Mouse (Mus musculus) gastrocnemius, postnatal 25 days (tissue): ENCODE measurements at regions not wholly inside any gene's neighbourhood (a gene's known extent, or its start where the extent isn't known, plus 50 kb on each side); places are given as distances from the start of the nearest gene placed in this dataset.

Source experiments
- DNase-seq: peaks from one replicate; pipeline ENCODE4 v3.0.0; 2022

DNA sequence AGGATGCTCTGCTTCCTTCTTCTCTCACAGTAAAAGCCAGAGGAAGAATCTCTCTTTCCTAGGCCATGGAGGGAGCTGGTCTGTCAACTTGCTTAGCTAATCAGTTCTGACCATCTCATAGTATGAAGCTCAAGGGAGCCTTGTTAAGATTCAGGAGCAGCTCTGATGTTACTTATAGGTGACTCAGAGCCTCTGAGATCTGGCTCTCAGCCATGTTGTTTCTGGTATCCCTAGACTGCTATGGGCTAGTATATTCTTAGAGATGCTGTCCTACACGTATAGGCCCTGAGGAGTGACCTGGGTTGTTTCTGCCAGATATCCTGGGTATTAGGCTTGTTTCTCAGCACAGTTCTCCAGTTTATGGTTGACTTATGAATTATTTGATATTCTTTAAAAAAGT is 160.9 kb downstream of the 4930564D02Rik start:
- no peak for DNase-seq

DNA sequence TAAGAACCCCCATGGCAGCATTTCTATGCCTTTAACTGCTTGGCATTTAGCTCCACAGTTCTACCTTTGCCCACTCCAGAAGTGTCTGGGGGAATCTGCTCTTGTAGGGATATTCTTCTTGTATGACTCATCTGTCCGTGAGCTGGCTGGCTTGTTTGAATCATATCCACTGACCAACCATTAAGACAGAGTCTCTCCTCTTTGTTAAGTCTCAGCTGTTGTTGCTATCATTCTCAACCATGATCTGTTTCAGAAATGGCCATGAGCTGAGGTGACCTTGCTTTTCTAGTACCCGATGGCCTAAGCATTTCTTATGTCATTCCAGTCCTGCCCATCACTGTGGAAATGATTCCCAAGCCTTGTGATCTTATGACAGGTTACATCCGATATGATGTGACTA is 161.8 kb downstream of the 4930564D02Rik start:
- no peak for DNase-seq

GRCm38 (mm10) chr3:105241048-105241447 is 174.4 kb downstream of the 4930564D02Rik start:
- no peak for DNase-seq

GRCm38 (mm10) chr3:105257096-105257495 is 190.5 kb downstream of the 4930564D02Rik start:
- no peak for DNase-seq

- DNase-seq: no peak
These were observed 176.9 kb upstream of the Kcnd3 start for GRCm38 (mm10) chr3:105275241-105275640.

DNA sequence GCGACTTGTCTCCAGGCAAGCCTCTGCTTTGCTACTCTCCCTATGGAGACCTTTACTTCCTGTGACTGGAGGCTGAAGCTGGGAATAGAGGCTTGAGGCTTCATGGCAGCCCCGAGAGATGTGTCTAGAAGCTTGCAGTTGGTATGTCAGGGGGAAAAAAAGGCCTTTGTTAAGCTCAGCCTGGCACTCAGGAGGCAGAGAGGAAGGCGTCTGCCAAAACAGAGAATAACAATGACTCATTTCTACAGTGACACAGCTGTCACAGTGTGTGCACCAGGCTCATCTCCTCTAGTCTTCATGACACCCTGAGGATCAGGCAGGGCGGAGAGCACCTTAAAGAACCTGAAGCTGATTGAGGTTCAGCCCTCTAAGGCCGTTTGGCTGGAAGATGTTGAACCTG is 171.2 kb upstream of the Kcnd3 start:
- no peak for DNase-seq

DNA sequence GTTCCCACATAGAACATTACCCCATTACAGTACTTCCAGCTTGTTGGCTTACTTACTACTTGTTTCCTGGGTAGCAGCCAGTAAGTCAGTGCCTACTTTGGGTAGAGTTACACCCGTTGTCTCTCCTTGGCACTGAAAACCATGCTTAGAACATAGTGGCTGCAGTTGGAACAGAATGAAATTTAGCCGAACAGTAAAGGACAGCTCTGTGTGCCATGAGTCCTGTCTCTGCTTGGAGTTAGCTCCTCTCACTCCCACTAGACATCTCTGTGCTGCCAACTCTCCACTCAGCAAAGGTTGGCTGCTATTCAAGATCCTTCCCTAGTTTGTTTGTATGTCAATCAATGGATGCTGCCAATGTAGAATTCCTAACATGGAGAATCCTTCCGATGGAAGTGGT is 170.4 kb upstream of the Kcnd3 start:
- no peak for DNase-seq

GRCm38 (mm10) chr3:105298273-105298672 is 153.9 kb upstream of the Kcnd3 start:
- DNase-seq: no peak

- no peak for DNase-seq
These were observed 151.2 kb upstream of the Kcnd3 start for GRCm38 (mm10) chr3:105300693-105301548.

- DNase-seq: no peak
These were observed 144.5 kb upstream of the Kcnd3 start for GRCm38 (mm10) chr3:105307676-105308075.

DNA sequence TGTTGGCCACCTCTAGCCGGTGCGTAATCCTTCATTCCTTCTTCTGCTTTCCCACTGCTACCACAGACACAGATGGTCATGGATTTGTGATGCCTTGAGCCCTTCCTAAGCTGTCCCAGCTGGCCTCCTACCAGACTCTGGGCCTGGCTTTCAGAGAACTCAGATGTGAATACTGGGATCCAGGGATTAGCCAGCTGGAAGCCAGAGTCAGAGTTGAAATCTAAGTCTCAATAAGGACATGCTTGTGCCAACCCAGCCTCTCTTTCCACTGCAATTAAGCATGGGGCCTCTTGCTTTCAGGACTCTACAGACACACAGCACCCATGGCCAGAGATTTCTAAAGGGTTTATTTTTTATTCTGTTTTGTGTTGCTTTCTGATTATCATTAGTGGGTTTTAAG is 143.1 kb upstream of the Kcnd3 start:
- no peak for DNase-seq

- no peak for DNase-seq
These were observed 98.9 kb upstream of the Kcnd3 start for GRCm38 (mm10) chr3:105353268-105353667.

GRCm38 (mm10) chr3:105354123-105354931 is 97.8 kb upstream of the Kcnd3 start:
- no peak for DNase-seq

DNA sequence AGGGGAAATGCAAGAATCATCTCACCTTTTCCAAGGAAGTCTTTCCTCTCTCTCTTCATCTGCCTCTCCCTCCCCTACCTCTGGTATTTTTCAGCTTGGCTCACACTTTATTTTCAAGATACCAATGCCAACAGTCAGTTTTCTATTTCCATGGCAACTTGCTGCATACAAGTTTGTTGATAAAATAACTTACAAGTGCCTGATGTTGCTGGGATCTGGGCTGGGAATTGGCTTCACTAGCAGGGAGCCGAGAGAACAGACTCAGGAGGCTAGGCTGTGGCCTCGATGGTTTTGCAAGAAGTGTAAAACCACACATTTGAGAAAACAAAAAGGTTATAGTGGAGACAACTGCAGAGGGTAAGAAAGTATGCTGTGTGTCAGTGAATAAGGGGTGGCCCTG is 94.6 kb upstream of the Kcnd3 start:
- DNase-seq: no peak

GRCm38 (mm10) chr3:105359636-105360035 is 92.5 kb upstream of the Kcnd3 start:
- DNase-seq: no peak

DNA sequence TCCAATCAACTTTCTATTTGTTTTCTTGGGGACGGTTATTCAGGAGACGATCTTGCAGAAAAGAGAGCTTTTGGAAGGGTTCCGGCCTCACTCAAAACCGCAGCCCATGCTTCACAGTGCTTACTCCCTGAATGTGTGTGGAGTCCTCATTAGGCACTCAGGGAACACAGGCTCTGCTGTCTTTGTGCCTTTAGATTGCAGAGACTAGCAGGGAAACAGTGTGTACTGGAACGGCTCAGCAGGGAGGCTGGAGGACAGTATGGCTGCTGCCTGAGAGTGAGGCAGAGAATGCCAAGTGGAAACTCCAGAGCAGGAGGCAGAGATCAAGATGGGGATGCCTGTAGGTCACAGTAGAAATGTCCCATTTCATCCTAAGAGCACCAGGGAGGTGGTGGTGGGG is 87.4 kb upstream of the Kcnd3 start:
- DNase-seq: no peak

- DNase-seq: no peak
These were observed 85.3 kb upstream of the Kcnd3 start for GRCm38 (mm10) chr3:105366806-105367205.

- no peak for DNase-seq
These were observed 84.2 kb upstream of the Kcnd3 start for GRCm38 (mm10) chr3:105367972-105368371.

DNA sequence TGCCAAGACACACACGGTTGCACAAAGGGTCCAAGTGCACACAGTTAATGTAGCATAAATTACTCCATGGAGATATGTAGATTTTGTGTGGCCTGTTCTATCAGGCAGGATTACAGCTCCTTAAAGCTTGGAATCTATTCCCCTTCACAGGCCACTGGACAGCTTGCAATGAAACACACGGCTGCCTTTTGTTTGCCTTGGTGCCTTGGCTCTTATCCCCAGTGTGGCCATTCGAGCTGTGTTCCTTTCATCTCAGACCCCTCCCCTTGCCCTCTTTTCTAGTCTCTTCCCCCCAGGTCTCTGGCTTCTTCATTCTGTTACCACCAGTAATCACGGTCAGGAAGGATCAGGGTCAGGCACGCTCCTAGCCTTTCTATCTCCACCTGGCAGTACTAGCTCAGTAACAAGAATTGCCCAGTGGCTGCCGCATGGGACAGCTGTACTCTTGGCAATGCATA is 79.7 kb upstream of the Kcnd3 start:
- DNase-seq: no peak

- DNase-seq: no peak
These were observed 77.8 kb upstream of the Kcnd3 start for GRCm38 (mm10) chr3:105374306-105374705.

GRCm38 (mm10) chr3:105374836-105375235 is 77.3 kb upstream of the Kcnd3 start:
- no peak for DNase-seq

DNA sequence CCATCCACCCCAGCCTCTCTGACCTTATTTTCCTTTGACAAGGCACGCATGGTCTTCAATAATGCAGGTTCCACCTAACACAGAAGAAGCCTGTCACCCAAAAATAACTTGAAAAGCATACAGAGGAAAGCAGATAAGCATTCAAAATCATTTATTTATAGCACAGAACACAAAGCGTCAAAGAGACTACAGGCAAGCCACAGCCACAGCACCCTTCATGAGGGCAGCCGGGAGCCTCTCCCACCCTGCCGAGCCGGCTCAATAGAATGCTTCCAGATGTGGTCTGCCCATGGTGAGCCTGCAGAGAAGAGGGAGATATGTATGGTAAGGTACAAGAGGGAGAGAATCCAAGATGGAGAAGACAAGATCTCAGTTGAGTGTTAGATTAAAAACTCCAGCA is 76.7 kb upstream of the Kcnd3 start:
- no peak for DNase-seq

GRCm38 (mm10) chr3:105375820-105376219 is 76.3 kb upstream of the Kcnd3 start:
- DNase-seq: no peak
